Mouse (Mus musculus): ENCODE data around the gene Brpf1. TPM values are rescaled to one million over a fixed set of nuclear protein-coding genes. Genes with fewer than 3 reads are reported as not detected.

Gene Brpf1
- polyA plus RNA-seq, 1 experiment from 2014 or later = 29.6 TPM

DNA sequence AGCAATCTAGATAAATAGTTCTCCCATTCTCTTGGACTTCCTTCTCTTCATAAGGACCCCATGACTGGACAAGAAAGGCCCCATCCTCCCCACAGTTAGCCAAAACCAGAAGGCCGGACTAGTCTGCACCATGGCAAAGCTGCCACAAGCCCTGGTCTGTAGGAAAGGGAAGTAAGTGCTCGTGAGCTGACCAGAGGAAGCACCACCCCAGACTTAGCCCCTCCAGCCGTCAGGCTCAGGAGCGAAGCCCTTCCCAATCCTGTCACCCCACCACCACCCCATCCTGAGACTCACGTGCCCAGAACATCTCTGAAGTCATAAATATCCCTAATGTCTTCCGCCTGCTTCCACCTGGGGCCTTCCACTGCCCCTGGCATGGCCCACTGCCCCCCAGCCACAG is 34.6 kb downstream of the Brpf1 start:
- Histone ChIP-seq H3K27me3 (no peaks in the 10 kb centered on the region), H3K4me2 (replicated peaks) (no peak overlapping the region), H3K36me3 (peaks cover 31% of the 10 kb centered on the region), H3K4me1 (peaks cover 24% of the 10 kb centered on the region), H3K9ac (replicated peaks) (no peak overlapping the region; the same call in 1 of the 2 replicates), H3K9me3 (no peaks in the 10 kb centered on the region), H3K4me3 (no peak overlapping the region), H3K27ac (replicated peaks) (no peak overlapping the region)
- ATAC-seq (ENCODE audit: low FRiP score, low read depth) = no peak
- 79% methylated on average over 6 of the region's 6 CpGs for WGBS

DNA sequence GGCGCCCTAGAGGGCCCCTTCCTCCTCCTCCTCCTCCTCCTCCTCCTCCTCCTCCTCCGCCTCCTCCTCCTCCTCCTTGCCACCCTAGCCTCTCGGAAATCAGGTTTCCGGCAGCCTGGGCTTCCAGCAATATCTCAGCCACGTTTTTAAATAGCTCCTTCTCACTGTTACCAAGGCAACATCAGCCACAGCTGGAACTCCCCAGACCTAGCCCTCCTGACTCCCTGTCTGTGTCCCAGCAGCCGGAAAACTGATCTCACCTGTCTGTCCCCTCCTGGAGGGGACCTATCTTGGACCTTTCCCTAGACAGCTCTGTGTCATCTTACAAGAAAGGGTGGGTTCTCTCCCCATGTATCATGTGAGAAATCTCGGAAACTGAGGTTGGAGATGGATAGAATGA is 35.4 kb downstream of the Brpf1 start:
- Histone ChIP-seq H3K4me2 (replicated peaks) (peak overlapping the region; percentile 78), H3K27me3 (no peaks in the 10 kb centered on the region), H3K9ac (replicated peaks) (no peak overlapping the region), H3K4me3 (no peak overlapping the region), H3K36me3 (peaks cover 26% of the 10 kb centered on the region), H3K4me1 (peaks cover 24% of the 10 kb centered on the region), H3K9me3 (no peaks in the 10 kb centered on the region), H3K27ac (replicated peaks) (0 out of 2 replicates have a peak overlapping the region, but pooled peaks have one; percentile 15)
- 51% methylated on average over 4 of the region's 7 CpGs for WGBS
- ATAC-seq (ENCODE audit: low FRiP score, low read depth) = no peak

DNA sequence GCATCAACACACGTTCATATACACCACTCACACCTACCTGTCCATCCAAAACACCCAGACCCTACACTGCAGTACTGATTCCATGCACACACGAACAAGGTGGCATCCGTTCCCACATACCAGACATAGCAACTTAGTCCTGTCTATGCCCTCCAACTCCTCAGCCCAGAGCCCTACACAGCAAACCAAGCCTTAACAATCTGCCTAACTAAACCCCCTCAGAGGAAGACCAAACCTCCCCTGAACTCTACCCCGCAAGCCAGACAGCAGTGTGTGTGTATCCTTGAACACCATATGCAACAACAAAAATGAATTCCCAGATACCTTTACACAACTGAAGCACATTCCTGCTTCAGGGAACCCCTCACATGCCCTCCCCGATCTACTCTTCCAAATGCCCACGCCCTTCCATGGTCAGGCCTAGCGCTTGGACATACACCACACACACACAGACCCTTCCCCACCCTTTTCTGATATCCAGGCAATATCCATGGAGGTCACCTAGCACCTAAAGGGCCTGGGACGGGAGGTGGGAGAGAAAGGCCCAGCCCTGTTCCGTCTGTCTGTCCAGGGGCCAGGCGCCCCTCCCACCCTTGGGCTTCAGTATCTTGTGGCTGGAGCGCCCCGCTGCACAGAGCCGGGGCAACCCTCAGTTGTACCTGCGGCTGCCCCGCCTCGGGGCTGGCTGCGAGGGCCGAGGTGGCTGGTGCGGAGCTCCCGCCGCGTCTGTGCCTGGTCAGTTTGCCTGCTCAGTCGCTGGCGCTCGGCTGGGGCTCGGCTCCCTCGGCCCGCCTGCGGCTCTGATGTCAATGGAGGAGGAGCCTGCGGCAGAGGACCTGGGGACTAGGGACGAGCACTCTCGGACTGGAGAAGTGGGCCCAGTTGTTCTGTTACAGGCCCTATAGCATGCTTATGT is 36.5 kb downstream of the Brpf1 start, which contains the start of gene Camk1:
Gene Camk1, minus strand, starts transcription at position 808 of the 916 bp plus-strand sequence.
- Histone ChIP-seq H3K4me3 (peak within 1 kb of the TSS; percentile 62), H3K4me1 (peaks cover 24% of the 10 kb centered on the region), H3K9ac (replicated peaks) (peak within 1 kb of the TSS; percentile 81), H3K9me3 (no peaks in the 10 kb centered on the region), H3K27ac (replicated peaks) (no peak within 1 kb of the TSS; the same call in 1 of the 2 replicates), H3K4me2 (replicated peaks) (peak within 1 kb of the TSS; percentile 78), H3K27me3 (no peaks in the 10 kb centered on the region), H3K36me3 (peaks cover 17% of the 10 kb centered on the region)
- ATAC-seq (ENCODE audit: low FRiP score, low read depth) = peak; percentile 83
- 16% methylated on average over 32 of the region's 32 CpGs for WGBS

DNA sequence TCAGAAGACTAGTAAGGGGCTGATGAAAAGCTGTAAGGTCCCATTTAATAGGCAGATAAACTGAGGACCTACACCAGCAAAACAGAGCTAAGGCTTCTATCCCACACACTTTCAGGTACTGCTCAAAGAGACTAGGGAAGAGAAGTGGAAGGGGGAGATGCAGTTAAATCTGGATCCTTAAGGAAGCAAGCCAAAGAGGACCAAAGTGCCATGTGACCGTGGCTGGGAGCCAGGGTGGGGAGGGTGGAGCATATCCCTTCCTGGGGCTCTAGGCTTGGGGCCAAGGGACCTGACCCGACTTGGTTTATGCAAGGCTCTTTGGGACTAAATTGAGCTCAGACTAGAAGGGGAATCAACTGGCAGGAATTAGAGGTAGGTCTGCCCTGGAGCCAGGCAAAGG is 37.4 kb downstream of the Brpf1 start:
- Histone ChIP-seq H3K27ac (replicated peaks) (no peak overlapping the region), H3K4me2 (replicated peaks) (peak overlapping the region; percentile 78), H3K27me3 (no peaks in the 10 kb centered on the region), H3K4me1 (peaks cover 24% of the 10 kb centered on the region), H3K9me3 (no peaks in the 10 kb centered on the region), H3K9ac (replicated peaks) (no peak overlapping the region), H3K36me3 (peaks cover 9% of the 10 kb centered on the region), H3K4me3 (peak overlapping the region; percentile 62; the same call in 1 of the 2 replicates)
- peak; percentile 1; the same call in 1 of the 2 replicates for ATAC-seq (ENCODE audit: low FRiP score, low read depth)
- 62% methylated on average over 2 of the region's 2 CpGs for WGBS

DNA sequence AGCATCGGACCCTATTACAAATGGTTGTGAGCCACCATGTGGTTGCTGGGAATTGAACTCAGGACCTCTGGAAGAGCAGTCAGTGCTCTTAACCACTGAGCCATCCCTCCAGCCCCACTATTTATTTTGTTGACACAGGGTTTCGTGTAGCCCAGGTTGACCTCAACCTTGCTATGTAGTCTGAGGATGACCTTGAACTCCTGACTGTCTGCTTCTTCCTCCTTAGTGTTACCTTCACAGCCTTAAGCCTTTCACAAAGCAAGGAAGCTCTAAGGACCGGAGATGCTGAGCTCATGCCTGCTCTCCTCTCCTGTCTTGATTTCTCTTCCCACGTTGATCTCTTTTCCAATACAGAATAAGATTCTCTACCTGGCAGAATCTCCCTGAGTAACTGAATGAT is 40.0 kb downstream of the Brpf1 start:
- no peak overlapping the region for H3K9ac ChIP-seq (replicated peaks)
- H3K27me3 ChIP-seq = no peaks in the 10 kb centered on the region
- no peak overlapping the region for H3K27ac ChIP-seq (replicated peaks)
- H3K9me3 ChIP-seq = no peaks in the 10 kb centered on the region
- H3K4me1 ChIP-seq = peaks cover 24% of the 10 kb centered on the region
- H3K36me3 ChIP-seq = no peaks in the 10 kb centered on the region
- 88% methylated on average over 4 of the region's 4 CpGs for WGBS
- no peak for ATAC-seq (ENCODE audit: low FRiP score, low read depth)
- no peak overlapping the region for H3K4me2 ChIP-seq (replicated peaks)
- no peak overlapping the region for H3K4me3 ChIP-seq

DNA sequence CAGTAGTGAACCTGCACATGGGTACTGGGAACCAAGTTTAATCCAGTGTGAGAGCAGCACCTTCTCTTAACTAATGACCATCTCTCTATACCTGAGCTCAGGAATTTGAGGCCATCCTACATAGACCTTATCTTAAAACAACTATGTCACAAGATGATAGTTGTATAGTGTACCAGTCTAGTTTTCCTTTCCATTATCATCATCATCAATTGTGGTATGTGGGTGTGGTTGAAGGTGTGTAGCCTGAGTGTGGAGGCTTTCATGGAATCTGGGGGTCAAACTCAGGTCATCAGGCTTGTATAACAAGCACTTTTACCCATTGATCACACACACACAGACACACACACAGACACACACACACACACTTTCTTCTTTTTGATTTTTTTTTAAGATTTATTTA is 43.6 kb downstream of the Brpf1 start:
- no peak for ATAC-seq (ENCODE audit: low FRiP score, low read depth)
- Histone ChIP-seq H3K27ac (replicated peaks) (no peak overlapping the region), H3K4me1 (no peaks in the 10 kb centered on the region), H3K4me2 (replicated peaks) (no peak overlapping the region), H3K9me3 (no peaks in the 10 kb centered on the region), H3K27me3 (no peaks in the 10 kb centered on the region), H3K9ac (replicated peaks) (no peak overlapping the region), H3K36me3 (no peaks in the 10 kb centered on the region), H3K4me3 (no peak overlapping the region)

DNA sequence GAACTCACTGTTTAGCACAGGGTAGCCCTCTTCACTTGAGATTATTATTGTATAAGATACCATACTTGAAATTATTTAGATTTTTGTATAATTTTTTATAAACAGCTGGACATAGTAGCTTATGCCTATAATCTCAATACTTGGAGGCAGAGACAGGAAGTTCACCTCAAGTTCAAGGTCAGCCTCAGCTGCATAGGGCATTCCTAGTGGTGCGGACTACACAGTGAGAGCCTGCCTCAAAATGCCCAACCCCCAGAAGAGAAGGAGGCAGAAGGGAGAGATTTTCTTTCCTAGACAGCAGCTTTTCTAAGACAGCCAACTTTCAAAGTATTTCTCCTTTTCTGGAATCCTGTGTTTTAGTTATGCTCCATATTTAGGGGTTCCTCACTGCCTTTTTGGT is 44.2 kb downstream of the Brpf1 start:
- Histone ChIP-seq H3K27ac (replicated peaks) (no peak overlapping the region), H3K4me3 (no peak overlapping the region), H3K4me1 (no peaks in the 10 kb centered on the region), H3K27me3 (0 out of 2 replicates have a peak, but pooled peaks cover 3% of the 10 kb centered on the region), H3K9ac (replicated peaks) (no peak overlapping the region), H3K36me3 (no peaks in the 10 kb centered on the region), H3K9me3 (no peaks in the 10 kb centered on the region), H3K4me2 (replicated peaks) (no peak overlapping the region)
- no peak for ATAC-seq (ENCODE audit: low FRiP score, low read depth)
- 89% methylated on average over 1 of the region's 1 CpGs for WGBS

DNA sequence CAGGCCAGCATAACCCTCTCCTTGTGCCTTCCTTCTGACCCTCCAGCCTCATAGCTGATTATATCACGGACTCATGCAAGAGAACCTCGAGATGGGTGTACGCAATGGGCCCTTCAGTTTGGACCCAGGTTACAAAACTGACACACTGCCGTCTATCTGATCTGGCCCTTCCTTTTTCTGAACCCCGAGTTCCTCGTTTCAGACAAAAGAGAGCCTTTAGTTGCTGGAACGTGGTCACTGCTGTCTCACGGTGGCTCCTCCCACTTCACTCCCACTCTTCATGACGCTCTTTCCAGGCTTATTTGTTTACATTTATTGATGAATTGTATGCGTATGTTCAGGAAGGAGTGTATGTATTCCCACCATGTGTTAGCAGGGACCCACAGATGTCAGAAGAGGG is 44.7 kb downstream of the Brpf1 start:
- H3K4me3 ChIP-seq = no peak overlapping the region
- H3K4me2 ChIP-seq (replicated peaks) = no peak overlapping the region
- H3K4me1 ChIP-seq = no peaks in the 10 kb centered on the region
- 62% methylated on average over 10 of the region's 10 CpGs for WGBS
- H3K27me3 ChIP-seq = 0 out of 2 replicates have a peak, but pooled peaks cover 4% of the 10 kb centered on the region
- H3K9ac ChIP-seq (replicated peaks) = no peak overlapping the region
- no peaks in the 10 kb centered on the region for H3K36me3 ChIP-seq
- no peaks in the 10 kb centered on the region for H3K9me3 ChIP-seq
- ATAC-seq (ENCODE audit: low FRiP score, low read depth) = no peak
- no peak overlapping the region for H3K27ac ChIP-seq (replicated peaks)

DNA sequence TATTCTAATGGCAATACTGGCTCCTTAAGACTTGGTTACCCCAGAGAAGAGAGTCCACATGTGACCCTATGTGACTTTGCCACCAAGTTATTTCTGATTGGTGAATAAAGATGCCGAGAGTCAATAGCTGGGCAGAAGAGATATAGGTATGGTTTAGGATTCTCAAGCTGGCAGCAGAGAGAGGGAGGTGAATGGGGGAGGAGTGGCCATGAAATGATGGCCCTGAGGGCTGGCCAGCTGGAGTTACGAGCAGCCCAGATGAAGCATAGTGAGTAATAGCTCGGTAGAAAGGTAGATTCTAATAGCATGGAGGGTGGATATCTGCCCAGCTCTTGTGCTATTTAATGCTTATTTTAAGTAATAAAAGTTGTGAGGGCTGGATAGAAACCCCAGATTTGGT is 45.9 kb downstream of the Brpf1 start:
- 88% methylated on average over 3 of the region's 3 CpGs for WGBS
- Histone ChIP-seq H3K4me2 (replicated peaks) (no peak overlapping the region), H3K4me3 (no peak overlapping the region), H3K27me3 (0 out of 2 replicates have a peak, but pooled peaks cover 4% of the 10 kb centered on the region), H3K36me3 (no peaks in the 10 kb centered on the region), H3K9ac (replicated peaks) (no peak overlapping the region), H3K4me1 (no peaks in the 10 kb centered on the region), H3K9me3 (no peaks in the 10 kb centered on the region), H3K27ac (replicated peaks) (no peak overlapping the region)
- no peak for ATAC-seq (ENCODE audit: low FRiP score, low read depth)

DNA sequence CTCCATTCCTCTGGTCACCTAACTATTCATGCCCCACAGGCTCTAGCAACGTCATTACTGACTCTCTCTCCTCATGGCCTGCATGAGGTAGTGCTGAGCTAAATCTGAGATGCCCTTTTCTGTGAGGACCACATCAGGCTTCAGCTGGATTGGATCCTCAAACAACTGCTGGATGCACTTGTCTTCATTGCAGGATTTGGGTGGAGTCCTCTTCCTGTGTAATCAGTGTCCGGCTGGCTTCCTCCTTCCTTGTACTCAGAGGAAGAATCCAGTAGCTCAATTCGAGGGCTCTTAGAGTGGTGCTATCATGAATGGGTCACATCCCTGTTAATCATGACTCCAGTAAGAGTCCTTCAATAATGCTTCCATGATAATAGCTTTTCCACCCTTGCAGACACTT is 46.8 kb downstream of the Brpf1 start:
- no peaks in the 10 kb centered on the region for H3K36me3 ChIP-seq
- 75% methylated on average over 3 of the region's 3 CpGs for WGBS
- no peak for ATAC-seq (ENCODE audit: low FRiP score, low read depth)
- no peaks in the 10 kb centered on the region for H3K9me3 ChIP-seq
- H3K4me1 ChIP-seq = no peaks in the 10 kb centered on the region
- no peak overlapping the region for H3K9ac ChIP-seq (replicated peaks)
- no peak overlapping the region for H3K27ac ChIP-seq (replicated peaks)
- no peak overlapping the region for H3K4me3 ChIP-seq
- 0 out of 2 replicates have a peak, but pooled peaks cover 4% of the 10 kb centered on the region for H3K27me3 ChIP-seq
- no peak overlapping the region for H3K4me2 ChIP-seq (replicated peaks)

DNA sequence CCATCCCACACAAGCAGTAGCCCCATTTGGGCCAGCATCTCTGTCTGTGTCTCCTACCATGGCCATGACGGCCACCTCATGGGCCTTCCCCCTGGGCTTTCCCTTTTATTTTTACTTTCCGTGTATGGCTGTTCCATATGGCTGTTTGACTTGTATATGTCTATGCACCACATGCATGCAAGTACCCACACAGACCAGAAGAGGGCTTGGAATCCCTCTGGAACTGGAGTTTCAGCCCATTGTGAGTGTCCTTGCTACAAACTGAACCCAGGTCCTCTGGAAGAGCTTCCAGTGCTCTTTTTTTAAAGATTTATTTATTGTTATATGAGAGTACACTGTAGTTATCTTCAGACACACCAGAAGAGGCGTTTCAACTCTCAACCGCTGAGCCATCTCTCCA is 54.5 kb downstream of the Brpf1 start:
- Histone ChIP-seq H3K27me3 (no peaks in the 10 kb centered on the region), H3K4me1 (no peaks in the 10 kb centered on the region), H3K9me3 (no peaks in the 10 kb centered on the region), H3K4me3 (no peak overlapping the region), H3K36me3 (peaks cover 5% of the 10 kb centered on the region; the same call in 1 of the 2 replicates), H3K4me2 (replicated peaks) (no peak overlapping the region), H3K9ac (replicated peaks) (no peak overlapping the region), H3K27ac (replicated peaks) (no peak overlapping the region)
- no peak for ATAC-seq (ENCODE audit: low FRiP score, low read depth)
- WGBS = 79% methylated on average over 4 of the region's 4 CpGs

DNA sequence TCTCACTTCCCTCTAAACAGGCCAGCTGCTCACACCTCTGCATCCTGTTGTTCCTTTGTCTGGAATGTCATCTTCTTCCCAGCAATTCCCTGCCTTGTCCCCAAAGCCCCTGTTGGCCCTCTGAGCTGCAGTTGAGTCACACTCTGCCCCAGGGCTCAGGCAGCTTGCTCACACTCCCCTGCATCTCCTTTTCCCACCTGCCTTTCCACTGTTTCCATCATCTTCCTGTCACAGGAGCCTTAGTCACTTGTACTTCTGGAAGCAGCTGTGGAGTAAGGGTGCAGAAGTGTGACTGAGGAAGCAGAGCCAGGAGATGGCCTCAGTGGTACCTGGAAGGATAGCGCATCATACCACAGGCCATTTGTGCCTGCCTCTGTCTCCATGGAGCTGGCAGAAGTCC is 55.3 kb downstream of the Brpf1 start:
- H3K9ac ChIP-seq (replicated peaks) = no peak overlapping the region
- H3K4me1 ChIP-seq = no peaks in the 10 kb centered on the region
- no peak overlapping the region for H3K27ac ChIP-seq (replicated peaks)
- no peak overlapping the region for H3K4me3 ChIP-seq
- no peaks in the 10 kb centered on the region for H3K27me3 ChIP-seq
- no peak overlapping the region for H3K4me2 ChIP-seq (replicated peaks)
- WGBS = 90% methylated on average over 1 of the region's 1 CpGs
- H3K9me3 ChIP-seq = no peaks in the 10 kb centered on the region
- no peak for ATAC-seq (ENCODE audit: low FRiP score, low read depth)
- H3K36me3 ChIP-seq = peaks cover 12% of the 10 kb centered on the region
